Mouse (Mus musculus): Measurements from ENCODE around the gene Gm29609.

The Gm29609 gene

GRCm38 (mm10) chr5:31149781-31150180 is 29.9 kb downstream of the Gm29609 start:
- DNase-seq (ENCODE audit: low spot score in 2 of 2), result no peak

- no peak for DNase-seq (ENCODE audit: low spot score in 2 of 2)
These were observed 40.7 kb downstream of the Gm29609 start for GRCm38 (mm10) chr5:31138968-31139425.

GRCm38 (mm10) chr5:31138241-31138967 is 41.3 kb downstream of the Gm29609 start, which contains the start of gene Ucn:
Gene Ucn (minus strand): TSS chr5:31138829.
- no peak for DNase-seq (ENCODE audit: low spot score in 2 of 2)

DNA sequence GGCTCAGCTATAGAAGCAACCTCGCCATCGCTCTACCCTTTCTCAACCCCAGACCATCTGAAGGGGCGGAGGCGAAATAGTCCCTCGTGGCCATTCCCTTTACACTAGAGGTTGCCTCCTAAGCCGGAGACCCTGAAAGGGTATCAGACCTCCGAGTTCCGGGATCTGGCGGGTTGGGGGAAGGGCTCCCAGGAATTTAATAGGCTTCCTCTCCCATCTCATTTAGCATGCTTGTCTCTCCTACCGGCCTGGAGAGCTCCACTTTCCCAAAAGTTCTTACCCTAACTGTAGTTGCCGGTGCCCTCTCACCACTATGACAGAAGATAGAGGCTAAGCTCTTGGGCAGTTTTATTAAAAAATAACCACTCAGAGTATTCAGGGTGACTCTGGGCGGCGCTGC is 42.1 kb downstream of the Gm29609 start:
- DNase-seq (ENCODE audit: low spot score in 2 of 2), result no peak

GRCm38 (mm10) chr5:31136730-31137424 is 42.8 kb downstream of the Gm29609 start:
- no peak for DNase-seq (ENCODE audit: low spot score in 2 of 2)

DNA sequence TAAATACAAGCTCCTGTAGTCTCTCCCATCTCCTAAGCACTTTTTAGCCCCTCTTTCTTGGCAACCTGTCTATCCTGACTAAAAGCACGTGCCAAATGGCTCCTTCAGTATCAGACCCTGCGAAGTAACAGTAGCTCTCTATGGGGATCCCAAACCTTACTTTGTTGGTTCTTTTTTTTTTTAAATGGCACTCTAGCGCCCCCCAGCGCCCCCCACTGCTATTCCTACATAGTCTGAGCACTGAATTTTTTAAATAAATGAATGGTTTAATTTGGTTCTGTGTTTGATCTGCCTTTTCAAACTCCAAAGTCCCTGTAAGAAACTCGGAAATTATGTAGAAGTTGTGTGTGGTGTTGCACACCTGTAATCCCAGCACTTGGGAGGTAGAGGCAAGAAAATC is 53.7 kb downstream of the Gm29609 start:
- DNase-seq (ENCODE audit: low spot score in 2 of 2), result no peak

GRCm38 (mm10) chr5:31123481-31123880 is 56.2 kb downstream of the Gm29609 start:
- DNase-seq (ENCODE audit: low spot score in 2 of 2), result no peak

- no peak for DNase-seq (ENCODE audit: low spot score in 2 of 2)
These were observed 58.6 kb downstream of the Gm29609 start for GRCm38 (mm10) chr5:31121111-31121510.

- no peak for DNase-seq (ENCODE audit: low spot score in 2 of 2)
These were observed 62.8 kb downstream of the Gm29609 start for GRCm38 (mm10) chr5:31116912-31117311.

- no peak for DNase-seq (ENCODE audit: low spot score in 2 of 2)
These were observed 63.4 kb downstream of the Gm29609 start, which contains the start of gene Trim54 for GRCm38 (mm10) chr5:31116354-31116753. Gene Trim54 (plus strand): TSS chr5:31116712.

GRCm38 (mm10) chr5:31110781-31111180 is 68.9 kb downstream of the Gm29609 start:
- DNase-seq (ENCODE audit: low spot score in 2 of 2), result no peak

GRCm38 (mm10) chr5:31108000-31108490 is 71.7 kb downstream of the Gm29609 start, which contains the start of gene Slc30a3:
Gene Slc30a3 (minus strand): TSS chr5:31108237.
- DNase-seq (ENCODE audit: low spot score in 2 of 2), result no peak

- no peak for DNase-seq (ENCODE audit: low spot score in 2 of 2)
These were observed 73.8 kb downstream of the Gm29609 start, which contains the start of gene Dnajc5g for GRCm38 (mm10) chr5:31105814-31106335. Gene Dnajc5g (plus strand): TSS chr5:31106285.

DNA sequence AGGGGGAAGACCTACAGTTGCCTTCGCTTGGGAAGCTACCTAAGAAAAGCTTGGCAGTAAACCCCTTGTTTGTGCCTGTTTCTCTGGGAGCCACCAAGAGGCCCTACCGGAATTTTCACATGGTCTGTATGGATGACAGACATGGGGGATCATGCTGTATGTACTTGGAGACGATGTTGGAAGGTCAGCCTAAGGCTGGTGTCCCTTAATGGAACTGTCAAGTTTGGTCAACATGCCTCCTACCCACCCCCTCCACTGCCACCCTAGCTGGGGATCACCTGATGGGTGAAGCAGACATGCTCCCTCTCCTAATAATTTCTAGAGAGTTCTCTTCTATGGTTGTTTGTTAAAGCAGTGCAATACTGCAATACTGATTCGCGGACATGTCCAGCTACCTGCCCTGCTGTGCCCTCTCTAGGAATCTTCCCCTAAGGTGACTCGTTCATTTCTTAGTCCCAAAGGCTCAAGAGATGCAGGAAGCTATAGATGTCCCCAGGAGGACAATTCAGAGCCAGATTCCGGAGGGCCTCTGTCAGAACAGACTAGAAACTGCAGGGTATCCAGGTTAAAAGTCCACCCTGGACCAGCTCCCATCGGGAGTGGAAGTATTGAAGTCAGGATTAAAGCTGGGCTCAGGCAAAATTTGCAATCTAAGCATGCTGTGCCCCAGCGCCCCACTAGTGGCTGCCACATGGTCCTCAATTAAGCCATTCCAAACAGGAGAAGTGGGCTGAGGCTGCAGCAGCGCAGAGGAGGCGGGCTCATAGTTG is 83.8 kb downstream of the Gm29609 start:
- DNase-seq (ENCODE audit: low spot score in 2 of 2), result no peak

DNA sequence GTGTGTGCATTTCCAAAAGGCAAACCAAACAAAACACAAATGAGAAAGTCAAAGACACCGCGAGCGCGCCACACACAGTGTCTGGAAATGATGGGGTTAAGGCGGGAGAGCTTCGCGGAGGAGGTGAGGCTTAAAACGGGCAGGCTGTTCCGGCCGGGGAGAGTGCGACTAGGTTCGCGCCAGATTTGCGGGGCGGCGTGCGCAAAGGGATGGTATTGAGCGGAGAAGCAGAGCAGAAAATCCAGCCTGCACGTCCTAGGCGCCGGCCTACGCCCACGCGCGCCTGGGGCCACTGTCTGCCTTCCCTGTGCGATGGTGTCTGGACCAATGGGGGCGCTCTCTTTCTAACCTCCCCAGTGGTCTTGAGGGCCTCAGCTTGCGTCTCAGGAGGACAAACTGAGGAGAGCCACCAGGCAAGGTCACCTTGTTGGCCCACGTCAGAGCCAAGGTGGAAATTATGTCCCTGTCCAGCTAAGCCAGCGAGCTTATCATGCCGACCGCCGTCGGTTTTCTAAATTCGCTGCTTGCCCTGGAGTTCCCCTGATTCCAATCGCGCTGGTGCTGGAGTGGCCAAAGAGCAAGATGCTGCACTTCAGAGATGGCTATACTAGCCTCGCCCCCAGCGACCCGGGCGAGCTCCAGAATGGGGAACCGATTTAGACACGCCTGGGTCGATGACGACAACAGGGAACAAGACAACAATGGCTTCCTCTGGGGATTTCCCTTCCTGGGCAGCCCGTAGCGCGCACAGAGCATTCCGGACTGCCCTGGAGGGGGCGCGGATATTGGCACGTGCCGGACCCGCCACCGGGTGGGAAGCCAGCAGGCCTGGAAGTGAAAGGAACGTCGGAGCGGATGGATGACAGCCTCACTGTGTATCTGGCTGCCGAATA is 84.7 kb downstream of the Gm29609 start:
- DNase-seq (ENCODE audit: low spot score in 2 of 2), result peak in 1 of 2 experiments; percentile 35

All from cerebellum, postnatal 4 days (tissue).